Mouse (Mus musculus): ENCODE results near the gene Zfp109. TPM values are rescaled to one million over a fixed set of nuclear protein-coding genes. Genes with fewer than 3 reads are reported as not detected.
A peak's percentile ranks its signal among the peaks of the same experiment; 100 is the strongest.

The Zfp109 gene
- polyA plus RNA-seq, 1 experiment from 2014 or later: 3.6 TPM

DNA sequence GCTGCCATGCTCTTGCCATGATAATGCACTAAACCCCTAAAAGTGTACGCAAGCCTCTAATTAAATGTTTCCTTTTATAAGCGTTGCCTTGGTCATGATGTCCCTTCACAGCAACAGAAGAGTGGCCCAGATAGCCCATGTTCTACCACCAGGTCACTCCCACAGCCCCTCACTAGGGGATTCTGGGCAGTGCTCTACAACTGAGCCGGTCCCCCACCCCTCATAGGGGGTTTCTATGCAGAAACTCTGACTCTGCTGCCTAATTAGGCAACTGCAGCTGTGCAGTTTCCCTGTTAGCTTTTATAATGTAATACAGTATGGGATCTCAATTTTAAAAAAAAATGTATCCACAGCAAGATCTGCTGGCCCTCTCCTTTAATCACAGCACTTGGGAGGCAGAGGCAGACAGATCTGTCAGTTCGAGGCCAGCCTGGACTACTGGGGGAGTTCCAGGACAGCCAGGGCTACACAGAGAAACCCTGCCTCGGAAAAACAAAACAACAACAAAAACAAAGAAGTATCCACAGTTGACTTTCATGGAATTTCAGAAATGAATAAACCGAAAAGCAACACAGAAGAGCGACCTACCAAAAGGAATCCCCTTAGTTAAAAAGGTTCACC, 32.4 kb upstream of the Zfp109 start:
- 32% methylated on average over 7 of the region's 7 CpGs for WGBS
- peak; percentile 23; the same call in 1 of the 2 replicates for ATAC-seq (replicated peaks; ENCODE audit: extremely low read depth, insufficient read depth, low FRiP score)
- no peaks in the 10 kb centered on the region for H3K9me3 ChIP-seq (replicated peaks; ENCODE audit: control insufficient read depth, low read length)
- no peaks in the 10 kb centered on the region for H3K4me1 ChIP-seq (ENCODE audit: control insufficient read depth, insufficient read depth, low read length)
- no peaks in the 10 kb centered on the region for H3K27me3 ChIP-seq (ENCODE audit: control insufficient read depth, insufficient read depth, low read length)
- peak overlapping the region; percentile 84 for H3K4me3 ChIP-seq (ENCODE audit: low read length)
- peak overlapping the region; percentile 88 for H3K9ac ChIP-seq (ENCODE audit: low read length)
- peak overlapping the region; percentile 92 for H3K4me2 ChIP-seq (ENCODE audit: low read depth, low read length)
- no peak overlapping the region for H3K27ac ChIP-seq (ENCODE audit: low read length)
- H3K36me3 ChIP-seq (ENCODE audit: control insufficient read depth, insufficient read depth): peaks cover 13% of the 10 kb centered on the region

DNA sequence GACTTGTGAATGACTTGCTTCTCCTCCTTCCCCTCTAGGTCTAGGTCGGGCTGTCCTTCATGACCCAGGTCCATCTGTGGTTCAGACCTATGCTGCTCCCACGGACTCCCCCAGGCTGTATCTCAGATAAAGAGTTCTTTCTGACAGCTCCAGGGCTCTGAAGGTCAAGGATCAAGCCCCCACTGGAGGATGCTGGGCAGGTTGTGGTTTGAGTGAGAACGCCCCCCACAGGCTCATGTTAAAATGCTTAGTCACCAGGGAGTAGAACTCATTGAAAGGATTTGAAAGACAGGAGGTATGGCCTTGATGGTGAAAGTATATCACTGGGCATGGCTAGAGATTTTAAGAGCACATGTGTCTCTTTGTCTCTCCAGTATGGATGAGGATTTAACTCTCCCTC, 31.9 kb upstream of the Zfp109 start:
- ATAC-seq (replicated peaks; ENCODE audit: extremely low read depth, insufficient read depth, low FRiP score): no peak
- Histone ChIP-seq H3K4me2 (ENCODE audit: low read depth, low read length) (no peak overlapping the region; the same call in 1 of the 2 replicates), H3K27ac (ENCODE audit: low read length) (no peak overlapping the region), H3K36me3 (ENCODE audit: control insufficient read depth, insufficient read depth) (peaks cover 8% of the 10 kb centered on the region), H3K9me3 (replicated peaks; ENCODE audit: control insufficient read depth, low read length) (no peaks in the 10 kb centered on the region), H3K27me3 (ENCODE audit: control insufficient read depth, insufficient read depth, low read length) (no peaks in the 10 kb centered on the region), H3K4me1 (ENCODE audit: control insufficient read depth, insufficient read depth, low read length) (no peaks in the 10 kb centered on the region), H3K4me3 (ENCODE audit: low read length) (no peak overlapping the region), H3K9ac (ENCODE audit: low read length) (no peak overlapping the region)
- 66% methylated on average over 3 of the region's 3 CpGs for WGBS

- no peak for ATAC-seq (replicated peaks; ENCODE audit: extremely low read depth, insufficient read depth, low FRiP score)
- WGBS: 68% methylated on average over 24 of the region's 24 CpGs
Measured at GRCm38 (mm10) chr7:24268176-24269155, 31.1 kb upstream of the Zfp109 start.

GRCm38 (mm10) chr7:24260000-24260312, 22.6 kb upstream of the Zfp109 start:
- Histone ChIP-seq H3K27me3 (ENCODE audit: control insufficient read depth, insufficient read depth, low read length) (no peaks in the 10 kb centered on the region), H3K4me1 (ENCODE audit: control insufficient read depth, insufficient read depth, low read length) (0 out of 2 replicates have a peak, but pooled peaks cover 2% of the 10 kb centered on the region), H3K4me3 (ENCODE audit: low read length) (no peak overlapping the region), H3K36me3 (ENCODE audit: control insufficient read depth, insufficient read depth) (peaks cover 7% of the 10 kb centered on the region; the same call in 1 of the 2 replicates), H3K9me3 (replicated peaks; ENCODE audit: control insufficient read depth, low read length) (no peaks in the 10 kb centered on the region), H3K4me2 (ENCODE audit: low read depth, low read length) (no peak overlapping the region), H3K9ac (ENCODE audit: low read length) (no peak overlapping the region), H3K27ac (ENCODE audit: low read length) (no peak overlapping the region)
- no peak for ATAC-seq (replicated peaks; ENCODE audit: extremely low read depth, insufficient read depth, low FRiP score)
- 81% methylated on average over 4 of the region's 4 CpGs for WGBS

More at GRCm38 (mm10) chr7:24268176-24269155, 31.1 kb upstream of the Zfp109 start:
- H3K4me2 ChIP-seq (ENCODE audit: low read depth, low read length): no peak overlapping the region
- 0 out of 2 replicates have a peak, but pooled peaks cover under 1% of the 10 kb centered on the region for H3K36me3 ChIP-seq (ENCODE audit: control insufficient read depth, insufficient read depth)
- H3K4me3 ChIP-seq (ENCODE audit: low read length): no peak overlapping the region
- H3K9ac ChIP-seq (ENCODE audit: low read length): no peak overlapping the region
- H3K27ac ChIP-seq (ENCODE audit: low read length): no peak overlapping the region
- H3K9me3 ChIP-seq (replicated peaks; ENCODE audit: control insufficient read depth, low read length): no peaks in the 10 kb centered on the region
- no peaks in the 10 kb centered on the region for H3K27me3 ChIP-seq (ENCODE audit: control insufficient read depth, insufficient read depth, low read length)
- no peaks in the 10 kb centered on the region for H3K4me1 ChIP-seq (ENCODE audit: control insufficient read depth, insufficient read depth, low read length)

- ATAC-seq (replicated peaks; ENCODE audit: extremely low read depth, insufficient read depth, low FRiP score): no peak
- peaks cover 7% of the 10 kb centered on the region; the same call in 1 of the 2 replicates for H3K36me3 ChIP-seq (ENCODE audit: control insufficient read depth, insufficient read depth)
- H3K27ac ChIP-seq (ENCODE audit: low read length): no peak overlapping the region
- H3K9ac ChIP-seq (ENCODE audit: low read length): no peak overlapping the region
- H3K4me1 ChIP-seq (ENCODE audit: control insufficient read depth, insufficient read depth, low read length): 0 out of 2 replicates have a peak, but pooled peaks cover 2% of the 10 kb centered on the region
- WGBS: 87% methylated on average over 13 of the region's 13 CpGs
- H3K9me3 ChIP-seq (replicated peaks; ENCODE audit: control insufficient read depth, low read length): no peaks in the 10 kb centered on the region
- H3K4me3 ChIP-seq (ENCODE audit: low read length): no peak overlapping the region
- H3K27me3 ChIP-seq (ENCODE audit: control insufficient read depth, insufficient read depth, low read length): no peaks in the 10 kb centered on the region
- no peak overlapping the region for H3K4me2 ChIP-seq (ENCODE audit: low read depth, low read length)
Measured at GRCm38 (mm10) chr7:24259306-24259999, 22.1 kb upstream of the Zfp109 start.

DNA sequence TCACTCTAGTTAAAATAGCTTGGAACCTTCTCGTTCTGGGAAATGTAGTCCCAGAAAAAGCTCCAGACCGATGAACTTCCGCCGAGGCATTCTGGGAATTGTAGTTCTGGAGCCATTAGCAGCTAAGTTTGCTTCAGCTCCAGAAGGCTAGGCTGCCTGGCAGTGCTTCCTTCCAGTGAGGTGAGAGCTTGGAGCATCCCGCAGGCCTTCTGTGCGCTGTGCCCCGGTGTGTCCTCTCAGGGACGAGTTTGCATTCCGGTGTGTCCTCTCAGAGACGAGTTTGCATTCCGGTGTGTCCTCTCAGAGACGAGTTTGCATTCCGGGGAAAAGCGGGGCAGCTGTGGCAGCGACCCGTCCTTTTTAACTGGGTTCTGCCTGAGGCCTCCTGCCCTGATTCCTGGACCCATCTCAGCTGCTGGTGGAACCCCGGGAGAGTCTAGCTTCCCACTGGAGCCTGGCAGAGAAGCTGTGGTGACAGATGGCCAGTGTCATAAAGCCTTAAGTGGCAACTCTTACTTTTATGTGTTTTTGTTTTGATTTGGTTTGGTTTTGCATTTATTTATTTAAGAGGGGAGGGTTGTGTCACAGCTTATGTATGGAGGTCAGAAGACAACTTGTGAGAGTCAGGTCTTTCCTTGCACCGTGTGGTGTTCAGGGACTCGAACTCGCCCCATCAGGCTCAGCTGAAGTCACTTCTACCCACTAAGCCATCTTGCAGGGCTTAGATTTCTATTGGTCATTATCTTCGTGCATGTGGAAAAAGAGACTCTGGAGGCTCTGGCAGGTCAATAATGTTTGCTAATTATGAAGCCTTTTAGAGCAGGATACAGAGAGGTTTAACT, 17.5 kb upstream of the Zfp109 start, which contains the start of gene Zfp108:
Gene Zfp108 (plus strand): TSS at position 162 of the 842 bp plus-strand sequence.
- Histone ChIP-seq H3K27me3 (ENCODE audit: control insufficient read depth, insufficient read depth, low read length) (no peaks in the 10 kb centered on the region), H3K9me3 (replicated peaks; ENCODE audit: control insufficient read depth, low read length) (no peaks in the 10 kb centered on the region), H3K27ac (ENCODE audit: low read length) (no peak within 1 kb of the TSS), H3K4me2 (ENCODE audit: low read depth, low read length) (peak within 1 kb of the TSS; percentile 82), H3K9ac (ENCODE audit: low read length) (peak within 1 kb of the TSS; percentile 83), H3K4me1 (ENCODE audit: control insufficient read depth, insufficient read depth, low read length) (0 out of 2 replicates have a peak, but pooled peaks cover 2% of the 10 kb centered on the region), H3K36me3 (ENCODE audit: control insufficient read depth, insufficient read depth) (no peaks in the 10 kb centered on the region; the same call in 1 of the 2 replicates), H3K4me3 (ENCODE audit: low read length) (peak within 1 kb of the TSS; percentile 69)
- 18% methylated on average over 21 of the region's 21 CpGs for WGBS
- peak; percentile 90 for ATAC-seq (replicated peaks; ENCODE audit: extremely low read depth, insufficient read depth, low FRiP score)

- H3K27me3 ChIP-seq (ENCODE audit: control insufficient read depth, insufficient read depth, low read length): no peaks in the 10 kb centered on the region
- no peaks in the 10 kb centered on the region for H3K36me3 ChIP-seq (ENCODE audit: control insufficient read depth, insufficient read depth)
- no peak overlapping the region for H3K27ac ChIP-seq (ENCODE audit: low read length)
- WGBS: 59% methylated on average over 9 of the region's 9 CpGs
- peak; percentile 50 for ATAC-seq (replicated peaks; ENCODE audit: extremely low read depth, insufficient read depth, low FRiP score)
- H3K9me3 ChIP-seq (replicated peaks; ENCODE audit: control insufficient read depth, low read length): no peaks in the 10 kb centered on the region
- H3K4me1 ChIP-seq (ENCODE audit: control insufficient read depth, insufficient read depth, low read length): 0 out of 2 replicates have a peak, but pooled peaks cover 2% of the 10 kb centered on the region
- peak overlapping the region; percentile 82 for H3K4me2 ChIP-seq (ENCODE audit: low read depth, low read length)
- H3K9ac ChIP-seq (ENCODE audit: low read length): peak overlapping the region; percentile 83
- peak overlapping the region; percentile 69 for H3K4me3 ChIP-seq (ENCODE audit: low read length)
Measured at GRCm38 (mm10) chr7:24253779-24254615, 16.6 kb upstream of the Zfp109 start.

All from heart, embryonic 16.5 days (tissue).